ENCODE assay signal across 15 mouse cellular contexts in genomic region chr7:64034493-64034892, GRCm38 (mm10).
"Had no signal": no experiment of that assay in that cellular context is flagged by ENCODE, and none has a peak within 500 bp of the region (broad histone marks: within the 10 kb centered on the region; RNA-seq: fewer than 3 reads in every experiment).

No protein-coding gene starts in this region.

- H3K4me1 ChIP-seq: limb, embryonic 12.5 days; neural tube, embryonic 15.5 days had no signal

- H3K27me3 ChIP-seq: limb, embryonic 12.5 days; neural tube, embryonic 15.5 days had no signal

- H3K9me3 ChIP-seq: limb, embryonic 12.5 days; midbrain, embryonic 10.5 days; neural tube, embryonic 15.5 days had no signal

- H3K4me2 ChIP-seq: limb, embryonic 12.5 days; neural tube, embryonic 15.5 days had no signal

- DNase-seq: kidney, postnatal 25 days; lung, adult 2 months; lung, postnatal 36 days; midbrain, embryonic 14.5 days; right cerebral cortex, postnatal 4 days; spleen, adult 18-20 months; thymus, adult 18-20 months; thymus, postnatal 14 days had no signal

- H3K27ac ChIP-seq: limb, embryonic 12.5 days; midbrain, embryonic 10.5 days; neural tube, embryonic 15.5 days had no signal

- ATAC-seq: inflammation-experienced regulatory T-cells, adult 6 months; intestine, postnatal 0 days; lung, postnatal 0 days had no signal

- H3K36me3 ChIP-seq: limb, embryonic 12.5 days; midbrain, embryonic 10.5 days; neural tube, embryonic 15.5 days had no signal

- H3K4me3 ChIP-seq: limb, embryonic 12.5 days; midbrain, embryonic 10.5 days; myocyte; neural tube, embryonic 15.5 days had no signal

- H3K9ac ChIP-seq: limb, embryonic 12.5 days; neural tube, embryonic 15.5 days had no signal
